Mouse (Mus musculus) forebrain, embryonic 14.5 days (tissue): ENCODE data around the gene Olfr91. TPM values are rescaled to one million over a fixed set of nuclear protein-coding genes. Genes with fewer than 3 reads are reported as not detected.

Experiments used
- ATAC-seq: fragments of 200-750 bp; cut with Nextera tagmentation; 2 replicates; pipeline ENCODE4 v1.8.0; 2017; ENCODE audit warnings: mild to moderate bottlenecking, moderate library complexity
- DNase-seq: peaks from one replicate; pipeline ENCODE4 v3.0.0-alpha.2; 2015; ENCODE audit warnings: low spot score
- H3K27ac ChIP-seq: fragments of 300-500 bp; sonication (generic); 2 replicates; pipeline ENCODE4 v1.5.1; 2014; ENCODE audit warnings: low read depth, mild to moderate bottlenecking, control low read depth, low read length, moderate library complexity
- H3K27me3 ChIP-seq: fragments of 300-500 bp; sonication (generic); replicated peaks from 2 replicates; pipeline ENCODE4 v1.6.1; 2014; ENCODE audit warnings: low read length, control low read depth, mixed read lengths; ENCODE audit not compliant: control insufficient read depth, insufficient read depth
- H3K36me3 ChIP-seq: fragments of 300-500 bp; sonication (generic); 2 replicates; pipeline ENCODE4 v1.6.1; 2014; ENCODE audit warnings: low read length, control low read depth; ENCODE audit not compliant: control insufficient read depth, insufficient read depth
- H3K4me1 ChIP-seq: fragments of 300-500 bp; sonication (generic); 2 replicates; pipeline ENCODE4 v1.6.1; 2014; ENCODE audit warnings: antibody characterized with exemption, low read length, control low read depth; ENCODE audit not compliant: control insufficient read depth, insufficient read depth
- H3K4me2 ChIP-seq: fragments of 300-500 bp; sonication (generic); 2 replicates; pipeline ENCODE4 v1.6.1; 2014; ENCODE audit warnings: mild to moderate bottlenecking, control low read depth, low read length
- H3K4me3 ChIP-seq: fragments of 300-500 bp; sonication (generic); 2 replicates; pipeline ENCODE4 v1.5.1; 2014; ENCODE audit warnings: low read depth, low read length, control low read depth
- H3K9ac ChIP-seq: fragments of 300-500 bp; sonication (generic); 2 replicates; pipeline ENCODE4 v1.6.1; 2014; ENCODE audit warnings: mild to moderate bottlenecking, low read length, control low read depth, moderate library complexity
- H3K9me3 ChIP-seq: fragments of 300-500 bp; sonication (generic); replicated peaks from 2 replicates; pipeline ENCODE4 v1.6.1; 2016; ENCODE audit warnings: low read length, control low read depth, mixed read lengths; ENCODE audit not compliant: control insufficient read depth
- WGBS: fragments of 180-500 bp; shearing (Covaris S2); extraction: QIAGEN DNeasy Blood & Tissue Kit; methylation state at CpG from one replicate; pipeline ENCODE4 v1.1.7; 2014; 5-methylcytosine and 5-hydroxymethylcytosine counted together
- polyA plus RNA-seq: library from polyadenylated mRNA; unstranded; fragments of >200 nt; fragmentation: Nextera tagmentation; extraction: Ambion mirVana; gene quantifications from 2 replicates; pipeline ENCODE4 v1.2.1, GENCODE M21; 2014

The Olfr91 gene
- polyA plus RNA-seq, 1 experiment from 2014 or later = not detected

DNA sequence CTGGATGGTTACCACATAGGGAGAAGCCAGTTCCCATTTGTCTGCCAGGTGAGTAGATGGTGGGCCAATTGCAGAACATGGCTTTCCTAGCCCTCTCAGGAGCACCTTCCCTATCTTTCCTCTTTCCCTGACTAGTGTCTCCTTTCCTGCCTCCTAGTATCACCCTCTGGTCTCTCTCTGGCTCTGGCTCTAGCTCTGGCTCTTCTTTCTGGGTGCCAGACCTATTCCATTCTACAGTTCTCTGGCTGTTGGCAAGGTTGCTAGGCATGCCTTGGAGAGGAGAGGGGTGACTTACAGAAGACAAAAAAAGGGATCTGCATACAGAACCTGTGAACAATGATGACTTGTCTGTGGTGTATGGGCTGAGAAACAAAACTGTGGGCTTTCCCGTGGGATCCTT lies 30.2 kb downstream of the Olfr91 start:
- H3K27ac ChIP-seq = no peak overlapping the region
- peaks cover 96% of the 10 kb centered on the region for H3K36me3 ChIP-seq
- H3K4me1 ChIP-seq = no peaks in the 10 kb centered on the region
- H3K4me2 ChIP-seq = no peak overlapping the region
- no peak overlapping the region for H3K9ac ChIP-seq
- ATAC-seq = no peak
- no peak for DNase-seq
- no peaks in the 10 kb centered on the region for H3K9me3 ChIP-seq
- WGBS = 80% methylated on average over 1 of the region's 1 CpGs
- H3K4me3 ChIP-seq = no peak overlapping the region
- H3K27me3 ChIP-seq = no peaks in the 10 kb centered on the region

DNA sequence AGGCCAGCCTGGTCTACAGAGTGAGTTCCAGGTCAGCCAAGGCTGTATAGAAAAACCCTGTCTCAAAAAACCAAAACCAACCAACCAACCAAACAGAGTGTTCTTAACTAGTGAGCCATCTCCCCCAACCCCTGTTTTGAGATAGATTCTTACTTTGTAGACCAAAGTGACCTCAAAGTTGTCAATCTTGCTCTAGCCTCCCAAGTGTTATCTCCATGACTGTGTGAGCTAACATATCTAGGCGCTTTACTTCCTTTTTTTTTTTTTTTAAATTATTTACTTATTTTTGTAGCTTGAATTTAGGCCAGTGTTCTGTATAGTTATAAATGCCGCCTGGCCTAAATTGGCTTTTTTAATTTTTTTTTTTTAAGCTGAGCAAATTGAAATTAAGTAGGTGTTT lies 32.1 kb downstream of the Olfr91 start:
- Histone ChIP-seq H3K27ac (no peak overlapping the region), H3K4me3 (no peak overlapping the region), H3K9ac (no peak overlapping the region), H3K4me2 (no peak overlapping the region), H3K27me3 (no peaks in the 10 kb centered on the region), H3K4me1 (peaks cover 3% of the 10 kb centered on the region; the same call in 1 of the 2 replicates), H3K36me3 (peaks cover 97% of the 10 kb centered on the region), H3K9me3 (no peaks in the 10 kb centered on the region)
- DNase-seq (no peak), ATAC-seq (no peak)
- WGBS = 95% methylated on average over 2 of the region's 2 CpGs

DNA sequence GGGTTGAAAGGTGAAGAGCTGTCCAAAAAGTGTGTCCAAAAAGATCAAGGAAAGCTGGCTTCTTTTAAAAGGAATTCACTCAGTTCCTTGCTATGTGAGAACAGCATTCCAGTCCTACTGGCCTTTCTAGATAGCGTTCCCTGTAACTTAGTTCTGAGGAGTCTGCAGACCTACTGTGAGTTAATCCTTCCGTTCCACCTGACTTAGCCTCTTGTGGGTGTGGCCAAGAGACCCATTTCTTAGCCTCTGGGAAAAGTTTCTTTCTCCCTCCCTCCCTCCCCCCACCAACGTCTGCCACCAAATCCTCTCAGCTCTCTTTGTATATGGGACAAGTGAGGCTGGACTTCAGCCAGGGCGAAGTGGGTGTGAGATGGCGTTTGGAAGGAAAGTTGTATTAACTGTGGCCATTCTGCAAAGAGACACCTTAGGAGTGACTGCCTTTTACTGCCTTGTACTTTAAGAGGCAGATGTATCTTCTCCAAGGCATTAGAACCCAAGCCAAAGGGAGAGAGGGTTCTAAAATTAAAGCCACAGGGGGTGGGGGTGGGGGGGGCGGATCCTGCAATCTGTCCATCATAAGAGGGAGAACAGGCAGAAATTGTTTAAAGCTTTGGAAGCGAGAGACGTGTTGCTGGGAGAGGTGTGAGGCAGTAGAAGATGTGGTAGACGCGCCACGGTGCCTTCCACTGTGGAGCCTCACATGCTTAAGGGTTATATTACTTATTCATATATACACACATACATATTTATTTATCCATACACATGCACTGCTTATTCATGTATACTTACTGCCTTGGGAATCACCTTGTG lies 34.2 kb downstream of the Olfr91 start:
- ATAC-seq (0 out of 2 replicates have a peak, but pooled peaks have one; percentile 51), DNase-seq (peak; percentile 58)
- peaks cover 3% of the 10 kb centered on the region; the same call in 1 of the 2 replicates for H3K4me1 ChIP-seq
- WGBS = 41% methylated on average over 11 of the region's 11 CpGs
- H3K27ac ChIP-seq = no peak overlapping the region
- H3K27me3 ChIP-seq = no peaks in the 10 kb centered on the region
- no peaks in the 10 kb centered on the region for H3K9me3 ChIP-seq
- no peak overlapping the region for H3K9ac ChIP-seq
- peaks cover 97% of the 10 kb centered on the region for H3K36me3 ChIP-seq
- H3K4me2 ChIP-seq = no peak overlapping the region
- no peak overlapping the region for H3K4me3 ChIP-seq

DNA sequence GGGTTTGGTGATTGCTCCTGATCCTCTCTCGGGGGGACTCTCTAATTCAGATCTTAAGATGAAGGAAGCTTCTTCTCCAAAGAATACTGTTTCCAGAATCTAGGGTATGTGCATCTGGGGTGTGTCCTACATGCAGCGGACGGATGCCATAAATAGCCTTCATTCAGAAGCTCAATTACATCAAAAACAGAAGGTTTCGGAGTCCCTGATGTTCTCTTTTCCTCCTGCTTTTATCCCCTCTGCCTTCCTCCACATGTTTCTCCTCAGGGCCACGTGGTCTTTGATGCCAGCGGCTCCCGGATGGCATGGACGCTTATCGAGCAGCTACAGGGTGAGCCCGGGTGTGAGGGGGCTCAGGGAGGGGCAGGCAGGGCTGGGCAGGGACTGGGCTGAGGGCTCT lies 35.0 kb downstream of the Olfr91 start:
- Histone ChIP-seq H3K9me3 (no peaks in the 10 kb centered on the region), H3K4me1 (peaks cover 3% of the 10 kb centered on the region; the same call in 1 of the 2 replicates), H3K36me3 (peaks cover 96% of the 10 kb centered on the region), H3K4me3 (no peak overlapping the region), H3K27ac (no peak overlapping the region), H3K4me2 (no peak overlapping the region), H3K27me3 (no peaks in the 10 kb centered on the region), H3K9ac (no peak overlapping the region)
- 59% methylated on average over 10 of the region's 10 CpGs for WGBS
- DNase-seq (no peak), ATAC-seq (no peak)

DNA sequence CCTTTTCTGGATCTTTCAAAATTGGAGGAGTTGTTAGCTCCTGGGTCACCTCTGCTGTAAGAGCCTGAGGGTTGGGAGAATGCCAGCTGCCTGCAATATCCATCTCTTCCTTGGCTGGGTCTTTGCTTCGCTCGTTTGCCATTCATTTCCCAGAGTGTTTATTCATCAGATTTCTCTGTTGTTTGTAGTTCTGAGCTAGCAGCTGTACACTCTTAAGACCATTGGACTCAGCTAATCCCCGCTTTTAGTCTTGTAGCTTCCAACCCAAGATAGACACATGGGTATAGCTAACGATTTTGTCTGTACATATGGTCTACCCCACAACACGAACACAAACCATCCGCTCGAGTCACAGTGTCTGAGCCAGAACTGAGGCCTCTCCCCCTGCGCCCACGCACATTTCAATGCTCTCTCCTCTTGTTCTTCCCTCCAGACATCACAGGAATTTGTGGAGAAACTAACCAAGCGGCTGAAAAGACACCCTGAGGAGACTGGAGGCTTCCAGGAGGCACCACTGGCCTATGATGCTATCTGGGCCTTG lies 35.9 kb downstream of the Olfr91 start:
- H3K27ac ChIP-seq = no peak overlapping the region; the same call in 1 of the 2 replicates
- peaks cover 93% of the 10 kb centered on the region for H3K36me3 ChIP-seq
- DNase-seq (peak; percentile 30), ATAC-seq (peak; percentile 28; the same call in 1 of the 2 replicates)
- no peaks in the 10 kb centered on the region for H3K9me3 ChIP-seq
- H3K4me3 ChIP-seq = no peak overlapping the region
- H3K4me1 ChIP-seq = peaks cover 3% of the 10 kb centered on the region; the same call in 1 of the 2 replicates
- H3K9ac ChIP-seq = no peak overlapping the region
- no peak overlapping the region for H3K4me2 ChIP-seq
- WGBS = 57% methylated on average over 10 of the region's 10 CpGs
- no peaks in the 10 kb centered on the region for H3K27me3 ChIP-seq

DNA sequence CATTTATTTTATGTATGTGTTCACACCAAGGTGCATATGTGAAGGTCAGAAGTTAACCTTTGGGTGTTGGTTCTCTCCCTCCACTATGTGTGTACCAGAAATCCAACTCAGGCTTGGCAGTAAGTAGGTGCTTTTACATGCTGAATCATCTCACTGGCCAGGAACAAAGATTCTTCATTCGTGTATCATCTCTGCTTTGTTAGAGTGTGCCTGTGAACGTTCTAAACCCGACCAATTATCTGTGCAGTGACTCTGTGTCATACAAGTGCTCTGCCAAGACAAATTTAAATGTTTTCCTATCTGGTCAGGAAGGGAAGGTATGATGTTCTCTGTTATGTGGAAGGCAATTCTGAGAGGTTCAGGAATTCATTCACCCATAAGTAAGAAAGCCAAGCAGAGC lies 36.6 kb downstream of the Olfr91 start:
- no peak overlapping the region for H3K4me3 ChIP-seq
- WGBS = 51% methylated on average over 3 of the region's 3 CpGs
- no peak overlapping the region for H3K4me2 ChIP-seq
- no peak overlapping the region for H3K27ac ChIP-seq
- no peaks in the 10 kb centered on the region for H3K27me3 ChIP-seq
- DNase-seq = no peak
- H3K4me1 ChIP-seq = peaks cover 3% of the 10 kb centered on the region; the same call in 1 of the 2 replicates
- no peak overlapping the region for H3K9ac ChIP-seq
- no peaks in the 10 kb centered on the region for H3K9me3 ChIP-seq
- peaks cover 91% of the 10 kb centered on the region for H3K36me3 ChIP-seq
- no peak for ATAC-seq

DNA sequence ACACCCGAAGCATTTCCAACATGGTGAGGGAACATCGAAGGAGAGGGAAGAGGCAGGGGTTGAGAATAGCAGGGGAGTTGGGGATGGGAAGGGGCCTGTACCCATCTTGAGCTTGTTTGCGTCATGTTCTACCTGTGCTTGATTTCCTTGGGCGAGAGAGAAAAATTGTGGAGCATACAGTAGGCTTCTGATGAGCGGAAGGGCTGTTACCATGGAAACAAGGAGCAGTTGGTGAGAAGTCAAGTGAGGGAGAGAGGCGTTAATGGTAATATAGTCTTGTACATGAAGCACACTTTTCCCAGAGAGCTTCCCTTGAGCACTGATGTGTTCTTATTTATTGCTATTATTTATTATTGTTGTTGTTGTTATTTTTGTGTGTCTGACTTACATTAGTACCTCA lies 41.1 kb downstream of the Olfr91 start:
- Histone ChIP-seq H3K4me2 (no peak overlapping the region), H3K27me3 (no peaks in the 10 kb centered on the region), H3K4me3 (no peak overlapping the region), H3K27ac (no peak overlapping the region), H3K36me3 (peaks cover 81% of the 10 kb centered on the region), H3K9ac (no peak overlapping the region), H3K9me3 (no peaks in the 10 kb centered on the region), H3K4me1 (no peaks in the 10 kb centered on the region)
- WGBS = 85% methylated on average over 6 of the region's 6 CpGs
- DNase-seq = peak; percentile 60
- no peak for ATAC-seq

DNA sequence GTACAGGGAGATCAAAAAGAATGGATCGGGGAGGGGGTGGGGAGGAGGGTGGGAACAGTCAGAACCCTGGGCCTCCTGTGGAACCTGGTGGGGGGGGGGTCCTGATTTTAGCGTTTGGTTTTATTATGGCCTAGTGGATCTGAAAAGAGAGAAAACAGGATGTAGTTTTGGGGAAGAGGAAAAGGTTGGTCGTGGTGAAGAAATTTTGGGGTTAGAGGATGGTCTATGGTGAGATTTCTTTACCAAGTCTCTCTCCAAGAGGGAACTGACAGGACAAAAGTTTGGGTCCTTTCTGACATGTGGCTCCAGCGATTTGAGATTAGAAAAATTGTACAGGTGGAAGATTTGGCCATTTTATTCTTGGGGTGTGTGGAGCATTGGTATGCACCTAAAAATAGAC lies 46.3 kb downstream of the Olfr91 start:
- Histone ChIP-seq H3K27ac (no peak overlapping the region), H3K4me1 (peaks cover 20% of the 10 kb centered on the region), H3K27me3 (no peaks in the 10 kb centered on the region), H3K9ac (peak overlapping the region; percentile 91; the same call in 1 of the 2 replicates), H3K36me3 (peaks cover 34% of the 10 kb centered on the region), H3K4me3 (peak overlapping the region; percentile 73), H3K9me3 (no peaks in the 10 kb centered on the region), H3K4me2 (peak overlapping the region; percentile 83)
- 60% methylated on average over 4 of the region's 4 CpGs for WGBS
- ATAC-seq (no peak), DNase-seq (no peak)

DNA sequence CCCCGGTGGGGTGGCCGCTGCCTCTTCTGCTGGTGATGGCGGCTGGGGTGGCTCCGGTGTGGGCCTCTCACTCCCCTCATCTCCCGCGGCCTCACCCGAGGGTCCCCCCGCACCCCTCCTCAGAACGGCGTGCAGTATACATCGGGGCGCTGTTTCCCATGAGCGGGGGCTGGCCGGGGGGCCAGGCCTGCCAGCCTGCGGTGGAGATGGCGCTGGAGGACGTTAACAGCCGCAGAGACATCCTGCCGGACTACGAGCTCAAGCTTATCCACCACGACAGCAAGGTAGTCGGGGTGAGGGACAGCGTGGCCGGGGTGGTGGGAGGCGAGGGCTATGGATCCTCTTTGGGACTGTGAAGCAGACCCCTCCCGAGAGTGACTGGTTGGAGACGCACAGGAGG lies 47.2 kb downstream of the Olfr91 start:
- H3K4me1 ChIP-seq = peaks cover 20% of the 10 kb centered on the region
- no peak for DNase-seq
- 2% methylated on average over 26 of the region's 27 CpGs for WGBS

More for the DNA sequence above, 47.2 kb downstream of the Olfr91 start:
- Histone ChIP-seq H3K27ac (peak overlapping the region; percentile 63; the same call in 1 of the 2 replicates), H3K9ac (peak overlapping the region; percentile 91), H3K27me3 (no peaks in the 10 kb centered on the region), H3K36me3 (peaks cover 26% of the 10 kb centered on the region), H3K4me3 (peak overlapping the region; percentile 73), H3K4me2 (peak overlapping the region; percentile 83), H3K9me3 (no peaks in the 10 kb centered on the region)
- peak; percentile 14; the same call in 1 of the 2 replicates for ATAC-seq
